Mouse (Mus musculus): Measurements from ENCODE around the gene Clmp.

GRCm38 (mm10) chr9:40766058-40766605 is 80.4 kb downstream of the Clmp start:
- no peak for TF ChIP-seq CTCF (IDR thresholded peaks at IDR 0.05; ENCODE audit: low read depth, low read length)
- no peak for TF ChIP-seq POLR2A (IDR thresholded peaks at IDR 0.05; ENCODE audit: insufficient read depth, low read length)

All from ES-Bruce4 (cell line).